Mouse (Mus musculus) lung, embryonic 14.5 days (tissue): ENCODE measurements at regions not wholly inside any gene's neighbourhood (a gene's known extent, or its start where the extent isn't known, plus 50 kb on each side); places are given as distances from the start of the nearest gene placed in this dataset.
A peak's percentile ranks its signal among the peaks of the same experiment; 100 is the strongest.

Experiments used
- ATAC-seq: fragments of 200-750 bp; cut with Nextera tagmentation; 2 replicates; pipeline ENCODE4 v1.8.0; 2017; ENCODE audit warnings: mild to moderate bottlenecking, moderate TSS enrichment, moderate library complexity; ENCODE audit not compliant: insufficient read depth
- DNase-seq: peaks from one replicate; pipeline ENCODE4 v3.0.0-alpha.2; 2015
- H3K27ac ChIP-seq: fragments of 300-500 bp; sonication (generic); 2 replicates; pipeline ENCODE4 v1.5.1; 2014; ENCODE audit warnings: low read depth, mild to moderate bottlenecking, moderate library complexity
- H3K27me3 ChIP-seq: fragments of 300-500 bp; sonication (generic); 2 replicates; pipeline ENCODE4 v1.6.1; 2014; ENCODE audit warnings: low read length, control low read depth; ENCODE audit not compliant: insufficient read depth
- H3K36me3 ChIP-seq: fragments of 300-500 bp; sonication (generic); 2 replicates; pipeline ENCODE4 v1.6.1; 2014; ENCODE audit warnings: control low read depth; ENCODE audit not compliant: insufficient read depth
- H3K4me1 ChIP-seq: fragments of 300-500 bp; sonication (generic); 2 replicates; pipeline ENCODE4 v1.6.1; 2014; ENCODE audit warnings: antibody characterized with exemption, control low read depth; ENCODE audit not compliant: insufficient read depth
- H3K4me2 ChIP-seq: fragments of 300-500 bp; sonication (generic); 2 replicates; pipeline ENCODE4 v1.6.1; 2014; ENCODE audit warnings: mild to moderate bottlenecking
- H3K4me3 ChIP-seq: fragments of 300-500 bp; sonication (generic); 2 replicates; pipeline ENCODE4 v1.5.1; 2014; ENCODE audit warnings: low read depth, low read length
- H3K9ac ChIP-seq: fragments of 300-500 bp; sonication (generic); 2 replicates; pipeline ENCODE4 v1.6.1; 2014
- H3K9me3 ChIP-seq: fragments of 300-500 bp; sonication (generic); 2 replicates; pipeline ENCODE4 v1.6.1; 2016; ENCODE audit warnings: low read depth, low read length, control low read depth
- CTCF ChIP-seq: IDR thresholded peaks from 2 replicates; pipeline ENCODE4 v1.5.1; 2016; ENCODE audit warnings: antibody characterized with exemption, low read depth
- WGBS: fragments of 180-500 bp; shearing (Covaris S2); extraction: QIAGEN DNeasy Blood & Tissue Kit; methylation state at CpG from one replicate; pipeline ENCODE4 v1.1.7; 2014; 5-methylcytosine and 5-hydroxymethylcytosine counted together

- no peaks in the 10 kb centered on the region for H3K9me3 ChIP-seq
- no peaks in the 10 kb centered on the region for H3K36me3 ChIP-seq
- 78% methylated on average over 10 of the region's 10 CpGs for WGBS
- no peak overlapping the region for H3K4me2 ChIP-seq
- H3K27ac ChIP-seq = no peak overlapping the region
- no peak for ATAC-seq
- H3K4me3 ChIP-seq = no peak overlapping the region
- no peak overlapping the region for H3K9ac ChIP-seq
- no peak for TF ChIP-seq CTCF
- no peak for DNase-seq
- H3K27me3 ChIP-seq = no peaks in the 10 kb centered on the region
- H3K4me1 ChIP-seq = no peaks in the 10 kb centered on the region
These were observed 98.2 kb downstream of the Ttc32 start for GRCm38 (mm10) chr12:9127931-9128550.

GRCm38 (mm10) chr12:9128581-9129275 lies 98.9 kb downstream of the Ttc32 start:
- Histone ChIP-seq H3K4me3 (no peak overlapping the region), H3K27ac (no peak overlapping the region), H3K9ac (no peak overlapping the region), H3K4me2 (no peak overlapping the region), H3K36me3 (no peaks in the 10 kb centered on the region), H3K9me3 (no peaks in the 10 kb centered on the region), H3K27me3 (no peaks in the 10 kb centered on the region), H3K4me1 (no peaks in the 10 kb centered on the region)
- no peak for TF ChIP-seq CTCF
- ATAC-seq = no peak
- peak; percentile 9 for DNase-seq
- WGBS = 57% methylated on average over 6 of the region's 6 CpGs

GRCm38 (mm10) chr12:9132621-9133020 lies 102.8 kb downstream of the Ttc32 start:
- Histone ChIP-seq H3K27ac (no peak overlapping the region), H3K9me3 (no peaks in the 10 kb centered on the region), H3K4me3 (no peak overlapping the region), H3K36me3 (no peaks in the 10 kb centered on the region), H3K4me1 (no peaks in the 10 kb centered on the region), H3K4me2 (no peak overlapping the region), H3K27me3 (no peaks in the 10 kb centered on the region), H3K9ac (no peak overlapping the region)
- no peak for TF ChIP-seq CTCF
- ATAC-seq (no peak), DNase-seq (no peak)

GRCm38 (mm10) chr12:9133890-9134870 lies 104.4 kb downstream of the Ttc32 start:
- Histone ChIP-seq H3K4me3 (no peak overlapping the region), H3K9ac (no peak overlapping the region), H3K4me1 (no peaks in the 10 kb centered on the region), H3K27me3 (no peaks in the 10 kb centered on the region), H3K36me3 (no peaks in the 10 kb centered on the region), H3K27ac (no peak overlapping the region), H3K4me2 (no peak overlapping the region), H3K9me3 (no peaks in the 10 kb centered on the region)
- TF ChIP-seq CTCF = no peak
- WGBS = 79% methylated on average over 7 of the region's 7 CpGs
- ATAC-seq (no peak), DNase-seq (no peak)

- no peak overlapping the region for H3K4me2 ChIP-seq
- H3K4me1 ChIP-seq = no peaks in the 10 kb centered on the region
- H3K36me3 ChIP-seq = no peaks in the 10 kb centered on the region
- ATAC-seq = no peak
- H3K9me3 ChIP-seq = no peaks in the 10 kb centered on the region
- no peak overlapping the region for H3K27ac ChIP-seq
- no peaks in the 10 kb centered on the region for H3K27me3 ChIP-seq
- H3K4me3 ChIP-seq = no peak overlapping the region
- no peak for TF ChIP-seq CTCF
- H3K9ac ChIP-seq = no peak overlapping the region
- DNase-seq = no peak
These were observed 121.2 kb downstream of the Ttc32 start for GRCm38 (mm10) chr12:9151001-9151400.

GRCm38 (mm10) chr12:9151426-9151825 lies 121.6 kb downstream of the Ttc32 start:
- Histone ChIP-seq H3K9ac (no peak overlapping the region), H3K4me3 (no peak overlapping the region), H3K27me3 (no peaks in the 10 kb centered on the region), H3K9me3 (no peaks in the 10 kb centered on the region), H3K36me3 (no peaks in the 10 kb centered on the region), H3K4me1 (no peaks in the 10 kb centered on the region), H3K4me2 (no peak overlapping the region), H3K27ac (no peak overlapping the region)
- ATAC-seq (no peak), DNase-seq (no peak)
- TF ChIP-seq CTCF = no peak
- WGBS = 75% methylated on average over 1 of the region's 1 CpGs

GRCm38 (mm10) chr12:9154491-9154890 lies 124.7 kb downstream of the Ttc32 start:
- Histone ChIP-seq H3K9ac (no peak overlapping the region), H3K9me3 (no peaks in the 10 kb centered on the region), H3K27ac (no peak overlapping the region), H3K27me3 (no peaks in the 10 kb centered on the region), H3K4me2 (no peak overlapping the region), H3K36me3 (no peaks in the 10 kb centered on the region), H3K4me1 (no peaks in the 10 kb centered on the region), H3K4me3 (no peak overlapping the region)
- ATAC-seq (no peak), DNase-seq (no peak)
- WGBS = 79% methylated on average over 2 of the region's 2 CpGs
- TF ChIP-seq CTCF = no peak
